Mouse (Mus musculus) forebrain, embryonic 12.5 days (tissue): ENCODE measurements at regions not wholly inside any gene's neighbourhood (a gene's known extent, or its start where the extent isn't known, plus 50 kb on each side); places are given as distances from the start of the nearest gene placed in this dataset.

Experiments used
- ATAC-seq: fragments of 200-750 bp; cut with Nextera tagmentation; 2 replicates; pipeline ENCODE4 v1.8.0; 2017; ENCODE audit warnings: moderate TSS enrichment; ENCODE audit not compliant: low FRiP score
- H3K27ac ChIP-seq: fragments of 300-500 bp; sonication (generic); 2 replicates; pipeline ENCODE4 v1.5.1; 2016; ENCODE audit warnings: mild to moderate bottlenecking
- H3K27me3 ChIP-seq: fragments of 300-500 bp; sonication (generic); 2 replicates; pipeline ENCODE4 v1.6.1; 2016; ENCODE audit warnings: mild to moderate bottlenecking
- H3K36me3 ChIP-seq: fragments of 300-500 bp; sonication (generic); replicated peaks from 2 replicates; pipeline ENCODE4 v1.6.1; 2016; ENCODE audit warnings: mild to moderate bottlenecking
- H3K4me1 ChIP-seq: fragments of 300-500 bp; sonication (generic); 2 replicates; pipeline ENCODE4 v1.6.1; 2016
- H3K4me2 ChIP-seq: fragments of 300-500 bp; sonication (generic); 2 replicates; pipeline ENCODE4 v1.6.1; 2016; ENCODE audit warnings: mild to moderate bottlenecking, moderate library complexity
- H3K4me3 ChIP-seq: fragments of 300-500 bp; sonication (generic); replicated peaks from 2 replicates; pipeline ENCODE4 v1.5.1; 2016; ENCODE audit warnings: mild to moderate bottlenecking
- H3K9ac ChIP-seq: fragments of 300-500 bp; sonication (generic); 2 replicates; pipeline ENCODE4 v1.6.1; 2016; ENCODE audit warnings: mild to moderate bottlenecking
- H3K9me3 ChIP-seq: fragments of 300-500 bp; sonication (generic); 2 replicates; pipeline ENCODE4 v1.6.1; 2016
- WGBS: fragments of 180-500 bp; shearing (Covaris S2); methylation state at CpG from one replicate; pipeline ENCODE4 v1.1.7; 2016; 5-methylcytosine and 5-hydroxymethylcytosine counted together

DNA sequence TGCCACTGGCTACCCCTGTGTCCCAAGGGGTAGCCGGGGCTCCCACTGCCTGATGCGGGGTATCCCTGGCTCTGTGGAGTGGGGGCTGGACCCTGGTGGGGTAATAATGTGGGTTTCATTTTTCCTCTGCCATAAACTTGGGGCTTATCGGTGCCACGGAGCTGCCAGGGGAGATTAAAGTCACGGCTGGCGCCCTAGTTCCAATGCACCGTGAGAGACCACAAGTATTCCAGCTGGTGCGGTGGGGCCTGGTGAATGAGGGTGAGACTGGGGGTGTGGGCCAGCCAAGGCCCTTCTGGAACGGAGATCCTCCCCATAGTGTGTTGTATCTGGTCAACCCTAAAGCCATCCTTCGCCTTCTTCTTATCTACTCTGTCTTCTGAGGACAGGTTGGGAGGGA lies 153.3 kb downstream of the Pja1 start:
- WGBS: 78% methylated on average over 10 of the region's 10 CpGs
- Histone ChIP-seq H3K9ac (no peak overlapping the region), H3K4me3 (no peak overlapping the region), H3K27me3 (peaks cover 55% of the 10 kb centered on the region), H3K27ac (no peak overlapping the region), H3K4me2 (no peak overlapping the region), H3K36me3 (no peaks in the 10 kb centered on the region), H3K9me3 (no peaks in the 10 kb centered on the region), H3K4me1 (peaks cover 6% of the 10 kb centered on the region; the same call in 1 of the 2 replicates)
- ATAC-seq: no peak

DNA sequence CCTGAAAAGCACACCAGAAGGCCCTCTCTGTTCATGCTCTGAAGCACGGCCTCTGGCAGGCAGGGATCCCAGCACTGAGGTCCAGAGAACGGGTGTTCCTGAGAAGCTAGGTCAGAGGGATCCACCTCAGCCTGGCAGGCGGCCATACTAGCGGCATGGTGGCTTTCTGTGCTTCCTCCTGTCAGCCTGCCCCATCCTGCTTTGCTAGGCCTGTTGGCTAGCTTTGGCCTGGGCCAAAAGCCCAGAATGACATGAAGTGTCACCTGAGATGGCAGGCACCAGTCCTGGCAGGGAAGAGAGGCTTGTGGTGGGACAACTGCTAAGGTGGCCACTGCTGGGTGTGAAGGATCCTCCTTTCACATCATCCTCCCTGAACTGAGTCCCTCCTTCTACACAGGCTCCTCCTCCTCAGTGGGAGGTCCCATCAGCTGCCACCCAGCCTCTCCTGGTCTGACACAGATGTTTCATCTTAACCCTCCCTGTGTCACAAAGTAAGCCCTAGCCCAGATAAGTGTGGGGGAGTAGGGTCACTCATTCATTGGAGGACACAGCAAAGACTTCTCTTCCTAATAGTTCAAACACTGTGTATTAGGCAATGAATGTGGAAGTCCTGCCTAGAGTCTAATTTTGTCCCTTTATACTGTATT lies 154.5 kb downstream of the Pja1 start:
- Histone ChIP-seq H3K4me2 (no peak overlapping the region), H3K27ac (no peak overlapping the region), H3K9ac (no peak overlapping the region), H3K4me1 (peaks cover 6% of the 10 kb centered on the region; the same call in 1 of the 2 replicates), H3K4me3 (no peak overlapping the region), H3K27me3 (peaks cover 54% of the 10 kb centered on the region), H3K9me3 (no peaks in the 10 kb centered on the region), H3K36me3 (no peaks in the 10 kb centered on the region)
- ATAC-seq: no peak
- WGBS: 76% methylated on average over 4 of the region's 4 CpGs

DNA sequence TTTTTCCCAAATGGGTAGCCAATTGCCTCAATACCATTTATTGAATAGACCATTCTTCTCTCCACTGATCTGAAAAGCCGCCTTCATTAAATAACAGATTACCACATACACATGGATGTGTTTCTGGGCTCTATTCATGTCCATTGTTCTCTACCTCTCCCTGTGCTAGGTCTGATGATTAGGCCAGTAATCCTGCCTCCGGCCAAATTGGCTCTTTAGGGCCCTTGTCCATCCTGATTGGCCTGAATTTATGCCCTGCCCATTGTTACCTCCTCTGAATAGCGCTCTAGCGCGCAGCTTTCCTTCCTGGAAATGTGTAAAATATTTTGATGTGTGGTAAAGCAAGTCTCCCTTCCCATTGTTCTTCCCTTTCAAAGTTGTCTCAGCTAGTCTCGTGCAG lies 163.2 kb downstream of the Efnb1 start:
- H3K36me3 ChIP-seq: no peaks in the 10 kb centered on the region
- no peak overlapping the region for H3K4me3 ChIP-seq
- no peak overlapping the region for H3K27ac ChIP-seq
- H3K9me3 ChIP-seq: no peaks in the 10 kb centered on the region
- H3K9ac ChIP-seq: no peak overlapping the region
- ATAC-seq: peak; percentile 77; the same call in 1 of the 2 replicates
- peaks cover 11% of the 10 kb centered on the region for H3K4me1 ChIP-seq
- WGBS: 26% methylated on average over 6 of the region's 6 CpGs
- peaks cover 53% of the 10 kb centered on the region for H3K27me3 ChIP-seq
- H3K4me2 ChIP-seq: no peak overlapping the region

DNA sequence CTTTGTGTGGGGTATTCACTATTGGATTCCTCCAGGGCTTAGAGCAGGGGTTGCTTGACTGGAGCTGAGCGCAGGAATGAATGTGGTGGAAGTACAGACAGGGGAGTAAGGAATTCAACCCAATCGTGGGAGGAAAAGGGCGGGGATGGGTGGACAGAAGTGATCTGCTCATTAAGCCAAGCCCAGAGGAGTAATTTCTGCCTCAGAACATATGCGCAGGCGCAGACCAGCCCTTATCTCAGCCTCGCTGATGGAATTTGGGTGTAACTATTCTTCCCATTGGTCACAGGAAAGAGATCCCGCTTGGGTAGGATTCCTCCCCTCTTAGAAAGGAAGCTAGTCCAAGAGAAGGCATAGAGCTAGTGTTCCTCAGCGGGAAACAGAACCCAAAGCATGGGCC lies 158.8 kb downstream of the Efnb1 start:
- Histone ChIP-seq H3K9ac (no peak overlapping the region), H3K9me3 (no peaks in the 10 kb centered on the region), H3K27ac (no peak overlapping the region), H3K4me1 (peaks cover 28% of the 10 kb centered on the region), H3K4me3 (no peak overlapping the region), H3K27me3 (peaks cover 73% of the 10 kb centered on the region), H3K4me2 (no peak overlapping the region), H3K36me3 (no peaks in the 10 kb centered on the region)
- WGBS: 75% methylated on average over 8 of the region's 8 CpGs
- ATAC-seq: no peak

DNA sequence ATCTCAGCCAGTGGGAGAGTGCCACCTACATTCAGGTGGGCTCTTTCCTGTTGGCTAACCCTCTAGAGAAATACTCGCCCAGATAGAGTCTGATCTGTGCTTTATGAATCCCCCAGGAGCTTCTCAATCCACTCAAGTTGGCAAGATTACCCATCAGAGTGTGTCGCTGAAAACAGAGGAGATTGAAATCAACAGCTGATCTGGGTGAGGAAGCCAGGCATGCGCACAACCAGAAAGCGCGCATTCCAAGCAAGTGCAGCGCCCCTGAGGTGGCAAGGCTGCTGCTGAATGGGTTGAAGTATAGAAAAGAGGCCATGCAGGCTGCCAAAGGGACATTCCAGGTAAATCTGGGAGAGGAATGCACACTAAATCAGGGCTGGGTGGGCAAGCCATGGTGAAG lies 158.0 kb downstream of the Efnb1 start:
- Histone ChIP-seq H3K36me3 (no peaks in the 10 kb centered on the region), H3K4me3 (no peak overlapping the region), H3K27me3 (peaks cover 77% of the 10 kb centered on the region), H3K9me3 (no peaks in the 10 kb centered on the region), H3K9ac (no peak overlapping the region), H3K4me1 (peaks cover 25% of the 10 kb centered on the region), H3K27ac (no peak overlapping the region), H3K4me2 (no peak overlapping the region)
- ATAC-seq: no peak
- 67% methylated on average over 6 of the region's 6 CpGs for WGBS

DNA sequence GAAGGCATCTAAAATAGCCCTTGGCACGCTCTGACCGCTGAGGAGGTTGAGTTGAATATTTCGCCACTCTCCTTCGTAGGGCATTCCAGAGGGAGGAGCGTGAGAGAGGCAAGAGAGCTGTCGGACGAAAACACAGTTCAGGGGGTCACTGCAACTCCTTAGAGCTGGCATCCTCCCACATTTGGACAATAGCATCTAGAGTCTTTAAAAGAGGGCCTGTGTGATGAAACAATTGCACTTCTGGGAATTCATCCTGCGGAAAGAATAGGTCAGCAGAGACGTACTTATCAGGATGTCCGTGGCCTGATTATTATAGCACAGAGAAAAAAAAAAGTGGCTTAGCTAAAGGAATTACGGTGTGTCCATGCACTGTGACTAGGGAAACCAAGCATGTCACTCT lies 156.8 kb downstream of the Efnb1 start:
- WGBS: 60% methylated on average over 11 of the region's 11 CpGs
- Histone ChIP-seq H3K27ac (no peak overlapping the region), H3K27me3 (peaks cover 82% of the 10 kb centered on the region), H3K4me3 (no peak overlapping the region), H3K36me3 (no peaks in the 10 kb centered on the region), H3K4me1 (peaks cover 21% of the 10 kb centered on the region), H3K9me3 (no peaks in the 10 kb centered on the region), H3K9ac (no peak overlapping the region), H3K4me2 (no peak overlapping the region)
- ATAC-seq: no peak

DNA sequence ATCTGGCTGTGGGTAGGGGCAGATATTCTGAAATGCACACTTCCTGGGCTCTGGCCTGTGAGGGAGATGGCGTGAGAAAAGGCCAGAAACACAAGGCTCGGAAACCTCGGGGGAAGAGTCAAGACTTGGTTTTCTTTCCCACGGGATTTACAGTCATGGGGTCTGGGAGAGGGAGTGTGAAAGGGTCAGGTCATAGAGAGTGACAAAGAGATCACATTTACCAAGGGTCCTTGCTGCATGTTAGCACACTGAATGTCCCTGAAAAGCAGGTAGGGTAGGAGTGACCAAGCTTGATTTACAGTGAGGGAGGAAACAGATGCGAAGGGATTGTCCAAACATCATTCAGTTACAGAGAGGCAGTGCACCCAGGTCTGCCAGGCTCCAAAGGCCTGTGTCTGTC lies 156.0 kb downstream of the Efnb1 start:
- 61% methylated on average over 5 of the region's 5 CpGs for WGBS
- Histone ChIP-seq H3K27me3 (peaks cover 86% of the 10 kb centered on the region), H3K27ac (0 out of 2 replicates have a peak overlapping the region, but pooled peaks have one; percentile 31), H3K4me1 (peaks cover 21% of the 10 kb centered on the region), H3K9me3 (no peaks in the 10 kb centered on the region), H3K9ac (no peak overlapping the region), H3K36me3 (no peaks in the 10 kb centered on the region), H3K4me2 (no peak overlapping the region), H3K4me3 (no peak overlapping the region)
- peak; percentile 42 for ATAC-seq

DNA sequence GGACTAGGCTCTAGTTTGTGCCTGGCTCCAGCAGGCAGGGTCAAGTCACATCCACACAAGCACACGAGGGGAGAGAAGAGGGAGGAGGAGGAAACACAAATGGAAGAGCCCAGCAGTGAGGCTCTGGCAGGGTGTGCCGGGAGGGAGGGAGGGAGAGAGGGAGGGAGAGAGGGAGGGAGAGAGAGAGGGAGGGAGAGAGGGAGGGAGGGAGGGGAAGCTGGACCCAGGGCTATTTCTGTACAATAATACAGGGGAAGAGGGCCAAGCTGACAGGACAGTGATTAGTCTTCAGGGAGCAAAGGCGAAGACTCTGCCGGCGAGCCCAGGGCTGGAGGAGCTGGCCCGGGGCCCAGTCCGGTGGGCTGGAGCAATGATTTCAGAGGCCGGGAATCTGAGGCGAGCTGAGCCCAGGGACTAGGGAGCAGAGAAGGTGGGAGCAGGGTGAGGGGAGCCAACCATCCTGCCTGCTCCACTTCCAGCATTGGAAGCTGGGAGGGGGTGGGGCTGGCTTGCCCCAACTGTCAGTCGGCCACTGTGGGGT lies 155.6 kb downstream of the Efnb1 start:
- H3K27ac ChIP-seq: peak overlapping the region; percentile 74; the same call in 1 of the 2 replicates
- H3K4me2 ChIP-seq: no peak overlapping the region
- H3K36me3 ChIP-seq: no peaks in the 10 kb centered on the region
- H3K4me3 ChIP-seq: no peak overlapping the region
- peak; percentile 73 for ATAC-seq
- WGBS: 33% methylated on average over 8 of the region's 10 CpGs
- H3K4me1 ChIP-seq: peaks cover 21% of the 10 kb centered on the region
- H3K27me3 ChIP-seq: peaks cover 91% of the 10 kb centered on the region
- no peak overlapping the region for H3K9ac ChIP-seq
- no peaks in the 10 kb centered on the region for H3K9me3 ChIP-seq

DNA sequence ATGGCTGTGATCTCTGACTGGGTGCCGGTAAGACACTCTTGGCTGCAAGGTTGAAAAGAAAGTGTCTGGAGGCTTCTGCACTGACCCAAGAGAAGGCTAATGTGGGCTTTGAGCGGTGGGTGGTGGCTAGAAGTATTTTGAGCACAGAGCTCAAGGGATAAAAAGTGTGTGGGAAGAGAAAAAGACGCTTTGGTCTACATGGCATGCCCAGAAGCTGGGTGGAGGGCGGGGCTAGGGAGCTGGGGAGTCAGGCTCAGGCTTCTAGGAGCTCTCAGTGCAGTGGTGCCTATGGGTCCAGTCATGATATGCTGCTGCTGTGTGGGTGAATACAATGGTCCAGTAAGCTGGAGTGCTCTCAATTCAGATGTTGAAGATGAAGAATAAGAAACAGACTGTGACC lies 152.1 kb downstream of the Efnb1 start:
- WGBS: 87% methylated on average over 4 of the region's 4 CpGs
- H3K27ac ChIP-seq: no peak overlapping the region
- no peak for ATAC-seq
- H3K27me3 ChIP-seq: peaks cover 94% of the 10 kb centered on the region
- H3K9me3 ChIP-seq: no peaks in the 10 kb centered on the region
- no peak overlapping the region for H3K9ac ChIP-seq
- H3K4me2 ChIP-seq: no peak overlapping the region
- H3K4me1 ChIP-seq: peaks cover 23% of the 10 kb centered on the region
- no peaks in the 10 kb centered on the region for H3K36me3 ChIP-seq
- no peak overlapping the region for H3K4me3 ChIP-seq

DNA sequence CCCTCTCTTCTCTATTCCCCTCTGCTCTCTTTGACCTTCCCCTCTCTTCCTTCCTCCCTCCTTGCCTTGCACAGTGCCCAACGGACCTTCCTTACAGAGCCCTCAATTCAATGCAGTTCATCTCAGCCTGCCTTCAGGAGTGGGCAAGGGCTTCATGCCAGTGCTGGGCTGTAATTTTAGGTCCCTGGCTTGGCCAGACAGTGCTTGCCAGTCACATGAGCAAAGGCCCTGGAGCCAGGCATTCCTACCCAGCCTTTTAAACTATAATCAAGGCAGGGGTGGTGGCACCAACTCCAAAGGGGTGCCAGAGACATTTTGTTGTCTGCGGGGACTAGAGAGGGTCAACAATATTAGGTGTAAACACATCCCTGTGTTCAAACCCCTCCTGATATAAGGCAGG lies 150.9 kb downstream of the Efnb1 start:
- H3K27me3 ChIP-seq: peaks cover 94% of the 10 kb centered on the region
- H3K9me3 ChIP-seq: no peaks in the 10 kb centered on the region
- H3K27ac ChIP-seq: no peak overlapping the region
- H3K4me3 ChIP-seq: no peak overlapping the region
- no peak for ATAC-seq
- no peaks in the 10 kb centered on the region for H3K36me3 ChIP-seq
- peaks cover 17% of the 10 kb centered on the region for H3K4me1 ChIP-seq
- no peak overlapping the region for H3K9ac ChIP-seq
- no peak overlapping the region for H3K4me2 ChIP-seq
- WGBS: 60% methylated on average over 2 of the region's 2 CpGs

DNA sequence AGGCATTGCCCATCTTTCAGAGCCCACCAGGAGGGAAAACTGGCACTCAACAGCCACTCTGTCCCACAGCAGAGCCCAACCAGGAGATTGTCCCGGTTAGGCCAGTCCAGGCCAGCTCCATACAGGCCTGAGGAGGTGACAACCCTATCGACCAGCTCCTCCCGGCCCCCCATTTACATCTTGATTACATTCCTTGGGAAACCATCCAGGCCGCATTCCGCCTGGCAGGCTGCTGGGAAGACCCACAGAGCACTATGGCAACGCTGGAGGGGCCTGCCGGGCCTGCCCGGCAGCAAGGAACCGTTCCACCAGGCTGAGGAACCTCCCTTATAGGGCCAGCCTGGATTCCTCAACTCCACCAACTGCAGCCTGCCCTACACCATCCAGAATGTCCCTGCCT lies 149.7 kb downstream of the Efnb1 start:
- Histone ChIP-seq H3K27me3 (peaks cover 93% of the 10 kb centered on the region), H3K4me2 (no peak overlapping the region), H3K4me1 (peaks cover 7% of the 10 kb centered on the region), H3K36me3 (no peaks in the 10 kb centered on the region), H3K9ac (no peak overlapping the region), H3K9me3 (no peaks in the 10 kb centered on the region), H3K4me3 (no peak overlapping the region), H3K27ac (no peak overlapping the region)
- 17% methylated on average over 8 of the region's 9 CpGs for WGBS
- ATAC-seq: peak; percentile 60; the same call in 1 of the 2 replicates

DNA sequence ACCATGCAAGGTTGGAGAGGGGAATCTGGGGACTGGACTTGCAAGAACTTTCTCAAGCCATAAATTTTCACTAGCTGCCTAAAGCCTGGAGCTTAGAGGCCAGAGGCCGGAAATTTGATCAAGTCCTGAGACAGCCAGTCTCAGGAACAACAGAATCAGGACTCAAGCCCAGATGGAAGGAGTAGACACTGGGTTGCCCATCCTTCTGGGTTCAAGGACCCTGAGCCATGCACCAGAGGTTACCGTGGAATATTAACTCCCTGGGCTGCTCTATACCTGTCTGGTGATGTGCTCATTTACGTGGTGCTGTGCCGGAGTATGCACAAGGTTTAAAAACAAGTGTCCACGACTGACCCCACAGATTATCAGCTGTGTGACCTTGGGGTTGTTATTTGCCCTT lies 145.1 kb downstream of the Efnb1 start:
- H3K27me3 ChIP-seq: peaks cover 83% of the 10 kb centered on the region
- H3K36me3 ChIP-seq: no peaks in the 10 kb centered on the region
- no peak overlapping the region for H3K4me3 ChIP-seq
- no peak overlapping the region for H3K9ac ChIP-seq
- H3K9me3 ChIP-seq: no peaks in the 10 kb centered on the region
- H3K4me1 ChIP-seq: peaks cover 7% of the 10 kb centered on the region
- WGBS: 76% methylated on average over 5 of the region's 5 CpGs
- no peak overlapping the region for H3K4me2 ChIP-seq
- ATAC-seq: no peak
- H3K27ac ChIP-seq: no peak overlapping the region

DNA sequence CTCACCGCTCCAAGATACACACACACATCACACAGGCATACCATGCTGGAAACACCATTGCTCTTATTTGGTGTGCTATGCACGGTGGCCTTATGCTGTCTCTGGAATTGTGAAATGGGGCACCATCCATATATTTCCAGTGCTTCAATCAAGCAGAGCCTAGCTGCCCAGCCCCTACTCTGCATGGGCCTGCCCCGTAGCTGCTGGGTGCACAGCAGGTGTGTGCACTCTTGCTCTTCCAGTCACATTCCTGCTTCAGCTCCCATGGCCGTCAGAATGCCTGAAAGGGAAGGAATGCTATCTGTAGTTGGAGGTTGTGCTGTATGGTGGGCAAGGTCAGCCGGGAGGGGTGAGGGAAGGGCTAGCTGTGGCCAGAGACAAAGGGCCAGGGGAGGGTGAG lies 144.6 kb downstream of the Efnb1 start:
- Histone ChIP-seq H3K4me2 (no peak overlapping the region), H3K36me3 (no peaks in the 10 kb centered on the region), H3K4me1 (peaks cover 2% of the 10 kb centered on the region; the same call in 1 of the 2 replicates), H3K9ac (no peak overlapping the region), H3K27ac (no peak overlapping the region), H3K4me3 (no peak overlapping the region), H3K27me3 (peaks cover 83% of the 10 kb centered on the region), H3K9me3 (no peaks in the 10 kb centered on the region)
- no peak for ATAC-seq
- 46% methylated on average over 5 of the region's 5 CpGs for WGBS
